Mouse (Mus musculus) MEL (cell line): ENCODE measurements around the gene Kif26b. TPM values are rescaled to one million over a fixed set of nuclear protein-coding genes. Genes with fewer than 3 reads are reported as not detected.

Experiments used
- DNase-seq: peaks from one replicate; pipeline ENCODE4 v3.0.0; 2011; ENCODE audit warnings: low read depth, low spot score
- H3K27ac ChIP-seq: 2 replicates; pipeline ENCODE4 v1.5.1; 2012; ENCODE audit warnings: low read depth, mild to moderate bottlenecking, control low read depth, low read length, moderate library complexity; ENCODE audit not compliant: control insufficient read depth
- H3K27me3 ChIP-seq, 2 experiments: fragments of 150-350 bp in 1 of 2; sonication (generic) in 1 of 2; 2 replicates each; pipeline ENCODE4 v1.6.1; 2012; ENCODE audit warnings: low read length in 2 of 2, mild to moderate bottlenecking in 2 of 2, improper control_type of control experiment in 1 of 2, moderate library complexity in 1 of 2; ENCODE audit not compliant: insufficient read depth in 2 of 2, control insufficient read depth in 1 of 2
- H3K36me3 ChIP-seq, 2 experiments: 2 replicates each; pipeline ENCODE4 v1.6.1; 2012 to 2014; ENCODE audit warnings: low read length in 2 of 2, improper control_type of control experiment in 1 of 2, inconsistent platforms in 1 of 2, mild to moderate bottlenecking in 1 of 2; ENCODE audit not compliant: insufficient read depth in 2 of 2, control insufficient read depth in 1 of 2
- H3K4me1 ChIP-seq, 2 experiments: fragments of 150-350 bp in 1 of 2; sonication (generic) in 1 of 2; 2 replicates each; pipeline ENCODE4 v1.6.1; 2012; ENCODE audit warnings: low read length in 2 of 2, improper control_type of control experiment in 1 of 2, mild to moderate bottlenecking in 1 of 2; ENCODE audit not compliant: insufficient read depth in 2 of 2, control insufficient read depth in 1 of 2
- H3K4me3 ChIP-seq, 2 experiments: fragments of 150-350 bp in 1 of 2; sonication (generic) in 1 of 2; 2 replicates each; pipeline ENCODE4 v1.5.1; 2012; ENCODE audit warnings: low read depth in 2 of 2, low read length in 2 of 2, mild to moderate bottlenecking in 2 of 2, moderate library complexity in 2 of 2, control low read depth in 1 of 2, improper control_type of control experiment in 1 of 2; ENCODE audit not compliant: control insufficient read depth in 1 of 2, insufficient read depth in 1 of 2
- H3K79me2 ChIP-seq: 2 replicates; pipeline ENCODE4 v1.6.1; 2012; ENCODE audit warnings: mild to moderate bottlenecking, low read length, moderate library complexity; ENCODE audit not compliant: control insufficient read depth, poor library complexity, insufficient read depth
- H3K9ac ChIP-seq: 2 replicates; pipeline ENCODE4 v1.6.1; 2012; ENCODE audit warnings: low read depth, mild to moderate bottlenecking, control low read depth, low read length, moderate library complexity; ENCODE audit not compliant: control insufficient read depth, poor library complexity, severe bottlenecking
- H3K9me3 ChIP-seq: fragments of 150-350 bp; sonication (generic); replicated peaks from 2 replicates; pipeline ENCODE4 v1.6.1; 2012; ENCODE audit warnings: mild to moderate bottlenecking, low read length, improper control_type of control experiment, moderate library complexity; ENCODE audit not compliant: insufficient read depth
- BHLHE40 ChIP-seq: IDR thresholded peaks from 2 replicates; pipeline ENCODE4 v1.6.1; 2012; ENCODE audit warnings: low read depth, mild to moderate bottlenecking, inconsistent platforms, low read length, improper control_type of control experiment, borderline replicate concordance
- CHD1 ChIP-seq: IDR thresholded peaks from 2 replicates; pipeline ENCODE4 v1.6.1; 2012; ENCODE audit warnings: low read depth, mild to moderate bottlenecking, inconsistent platforms, low read length, improper control_type of control experiment
- ELF1 ChIP-seq: IDR thresholded peaks from 2 replicates; pipeline ENCODE4 v1.6.1; 2014; ENCODE audit warnings: low read depth, mild to moderate bottlenecking, inconsistent platforms, low read length, improper control_type of control experiment, moderate library complexity
- EP300 ChIP-seq, 2 experiments: IDR thresholded peaks; 2 replicates each; pipeline ENCODE4 v1.6.1; 2011; ENCODE audit warnings: improper control_type of control experiment in 2 of 2, low read length in 2 of 2, low read depth in 1 of 2, mild to moderate bottlenecking in 1 of 2
- GABPA ChIP-seq: IDR thresholded peaks from 2 replicates; pipeline ENCODE4 v1.6.1; 2012; ENCODE audit warnings: low read depth, mild to moderate bottlenecking, inconsistent platforms, low read length, improper control_type of control experiment, moderate library complexity
- HCFC1 ChIP-seq: IDR thresholded peaks from 2 replicates; pipeline ENCODE4 v1.6.1; 2012; ENCODE audit warnings: low read depth, mild to moderate bottlenecking, inconsistent platforms, low read length, improper control_type of control experiment, moderate library complexity
- JUND ChIP-seq: IDR thresholded peaks from 2 replicates; pipeline ENCODE4 v1.6.1; 2011; ENCODE audit warnings: low read depth, mild to moderate bottlenecking, improper control_type of control experiment, low read length
- MAZ ChIP-seq: IDR thresholded peaks from 2 replicates; pipeline ENCODE4 v1.6.1; 2012; ENCODE audit warnings: low read depth, mild to moderate bottlenecking, inconsistent platforms, low read length, improper control_type of control experiment
- MEF2A ChIP-seq: IDR thresholded peaks from 2 replicates; pipeline ENCODE4 v1.6.1; 2014; ENCODE audit warnings: low read depth, mild to moderate bottlenecking, inconsistent platforms, low read length, improper control_type of control experiment; ENCODE audit not compliant: poor library complexity, insufficient replicate concordance, severe bottlenecking; ENCODE audit errors: extremely low read depth
- MXI1 ChIP-seq: IDR thresholded peaks from 2 replicates; pipeline ENCODE4 v1.6.1; 2011; ENCODE audit warnings: mild to moderate bottlenecking, low read depth, low read length, improper control_type of control experiment
- MYB ChIP-seq: IDR thresholded peaks from 2 replicates; pipeline ENCODE4 v1.6.1; 2011; ENCODE audit warnings: mild to moderate bottlenecking, low read depth, low read length, improper control_type of control experiment
- MYC ChIP-seq: IDR thresholded peaks from 2 replicates; pipeline ENCODE4 v1.6.1; 2011; ENCODE audit warnings: low read depth, mild to moderate bottlenecking, low read length, improper control_type of control experiment, moderate library complexity
- POLR2AphosphoS2 ChIP-seq: IDR thresholded peaks from 2 replicates; pipeline ENCODE4 v1.6.1; 2011; ENCODE audit warnings: low read length, improper control_type of control experiment
- POLR2AphosphoS5 ChIP-seq: IDR thresholded peaks from 2 replicates; pipeline ENCODE4 v1.6.1; 2012; ENCODE audit warnings: low read depth, borderline replicate concordance, mild to moderate bottlenecking, inconsistent platforms, low read length, moderate library complexity, mixed read lengths
- RAD21 ChIP-seq: IDR thresholded peaks from 2 replicates; pipeline ENCODE4 v1.6.1; 2011; ENCODE audit warnings: mild to moderate bottlenecking, low read depth, low read length, improper control_type of control experiment
- RCOR1 ChIP-seq: IDR thresholded peaks from 2 replicates; pipeline ENCODE4 v1.6.1; 2012; ENCODE audit warnings: low read depth, mild to moderate bottlenecking, inconsistent platforms, low read length, improper control_type of control experiment
- SIN3A ChIP-seq: IDR thresholded peaks from 2 replicates; pipeline ENCODE4 v1.6.1; 2012; ENCODE audit warnings: low read length, improper control_type of control experiment, inconsistent platforms
- SMC3 ChIP-seq: IDR thresholded peaks from 2 replicates; pipeline ENCODE4 v1.6.1; 2011; ENCODE audit warnings: low read depth, low read length, improper control_type of control experiment
- TAL1 ChIP-seq: IDR thresholded peaks from 2 replicates; pipeline ENCODE4 v1.6.1; 2012; ENCODE audit warnings: mild to moderate bottlenecking, inconsistent platforms, low read length, moderate library complexity, mixed read lengths
- TBP ChIP-seq: IDR thresholded peaks from 2 replicates; pipeline ENCODE4 v1.8.0; 2011; ENCODE audit warnings: low read depth, low read length, improper control_type of control experiment
- TCF12 ChIP-seq: IDR thresholded peaks from 2 replicates; pipeline ENCODE4 v1.6.1; 2014; ENCODE audit warnings: low read depth, mild to moderate bottlenecking, inconsistent platforms, low read length, improper control_type of control experiment, moderate library complexity
- UBTF ChIP-seq: IDR thresholded peaks from 2 replicates; pipeline ENCODE4 v1.6.1; 2012; ENCODE audit warnings: low read depth, mild to moderate bottlenecking, inconsistent platforms, low read length, improper control_type of control experiment, moderate library complexity, borderline replicate concordance; ENCODE audit not compliant: insufficient read depth
- USF1 ChIP-seq: IDR thresholded peaks from 2 replicates; pipeline ENCODE4 v1.6.1; 2014; ENCODE audit warnings: low read depth, mild to moderate bottlenecking, inconsistent platforms, low read length, improper control_type of control experiment, moderate library complexity
- ZKSCAN1 ChIP-seq: IDR thresholded peaks from 2 replicates; pipeline ENCODE4 v1.6.1; 2012; ENCODE audit warnings: low read depth, mild to moderate bottlenecking, inconsistent platforms, low read length, improper control_type of control experiment, moderate library complexity
- polyA plus RNA-seq, 2 experiments: library from polyadenylated mRNA; stranded (reverse) in 1 of 2; unstranded in 1 of 2; fragments of >175 nt in 1 of 2; fragments of >200 nt in 1 of 2; gene quantifications; 2 replicates each; pipeline versions ENCODE4 v1.2.1 to v1.2.4; 2012; ENCODE audit warnings: low replicate concordance in 2 of 2, low read depth in 1 of 2; ENCODE audit not compliant: insufficient read length in 2 of 2, insufficient read depth in 1 of 2, missing spikeins in 1 of 2
- total RNA-seq: library from RNA; depleted of rRNA; stranded (reverse); fragments of 300-350 nt; gene quantifications from 2 replicates; pipeline ENCODE4 v1.2.3, GENCODE M21; 2012

Kif26b gene
- total and polyA plus RNA-seq, 3 experiments, result 0.08 to 0.50 TPM; not detected in 1

GRCm38 (mm10) chr1:178542415-178542814, 13.5 kb downstream of the Kif26b start:
- Histone ChIP-seq H3K27me3 (no peaks in the 10 kb centered on the region), H3K27ac (no peak overlapping the region), H3K79me2 (no peaks in the 10 kb centered on the region), H3K9me3 (no peaks in the 10 kb centered on the region), H3K4me3 (no peak overlapping the region), H3K4me1 (peaks cover 0 to 5% of the 10 kb centered on the region in 2 experiments; a peak in 1 of 4 replicates), H3K9ac (no peak overlapping the region), H3K36me3 (peaks cover 0 to 3% of the 10 kb centered on the region in 2 experiments; a peak in 2 of 4 replicates)
- DNase-seq, result no peak
- TF ChIP-seq ZKSCAN1 (no peak), POLR2AphosphoS5 (no peak), RAD21 (no peak), ELF1 (no peak), CHD1 (no peak), SMC3 (no peak), POLR2AphosphoS2 (no peak), MAZ (no peak), MXI1 (no peak), GABPA (no peak), TBP (no peak), TCF12 (no peak), MYC (no peak)

- H3K36me3 ChIP-seq, result peaks cover 0 to 3% of the 10 kb centered on the region in 2 experiments; a peak in 2 of 4 replicates
- H3K27ac ChIP-seq, result no peak overlapping the region
- H3K4me3 ChIP-seq, result no peak overlapping the region
- H3K27me3 ChIP-seq, result no peaks in the 10 kb centered on the region; a peak in 1 of 4 replicates
- no peaks in the 10 kb centered on the region for H3K79me2 ChIP-seq
- TF ChIP-seq MYB (no peak), USF1 (no peak), BHLHE40 (no peak), EP300 (IDR thresholded peaks at IDR 0.05; ENCODE audit: low read depth in 1 of 2, low read length in 2 of 2) (no peak), SMC3 (no peak), MYC (no peak), JUND (no peak), CHD1 (no peak), TAL1 (no peak), UBTF (no peak), HCFC1 (no peak), RCOR1 (no peak), TBP (no peak), POLR2AphosphoS5 (no peak), MEF2A (no peak), SIN3A (no peak)
- TF ChIP-seq, all 39 proteins: peak for 0
- DNase-seq, result no peak
- H3K9me3 ChIP-seq, result no peaks in the 10 kb centered on the region
- peaks cover 0 to 5% of the 10 kb centered on the region in 2 experiments; a peak in 1 of 4 replicates for H3K4me1 ChIP-seq
- H3K9ac ChIP-seq, result no peak overlapping the region
Measured at GRCm38 (mm10) chr1:178542990-178543944, 14.3 kb downstream of the Kif26b start.
